Mouse (Mus musculus) T-cell, adult 2 months (primary cell): ENCODE measurements around the gene Kdf1.
A peak's percentile ranks its signal among the peaks of the same experiment; 100 is the strongest.

Experiments used
- DNase-seq: peaks from one replicate; pipeline ENCODE4 v3.0.0; 2022; ENCODE audit warnings: low spot score

Gene Kdf1

GRCm38 (mm10) chr4:133518601-133519368, at the start of gene Kdf1:
Gene Kdf1 (plus strand): TSS chr4:133518963.
- no peak for DNase-seq

DNA sequence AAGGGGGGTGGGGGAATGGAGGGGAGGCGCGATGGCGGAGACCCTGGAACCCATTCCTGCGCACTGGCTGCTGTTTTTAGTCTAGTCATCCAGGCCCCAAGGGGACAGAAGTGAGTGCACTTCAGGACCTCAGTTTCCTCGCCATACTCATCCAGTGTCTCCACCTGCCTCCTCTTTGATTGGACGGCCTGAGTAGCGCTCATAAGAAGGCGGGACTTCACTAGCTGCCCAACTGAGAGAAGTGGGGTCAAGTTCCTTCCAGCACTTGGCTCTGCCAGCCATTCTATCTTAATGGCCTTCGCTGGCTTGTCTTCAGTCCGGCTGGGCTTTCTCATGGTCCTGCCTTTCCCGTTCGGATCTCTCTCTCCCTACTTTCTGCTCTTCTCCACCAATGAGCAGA, 49.6 kb upstream of the Kdf1 start:
- DNase-seq = no peak

DNA sequence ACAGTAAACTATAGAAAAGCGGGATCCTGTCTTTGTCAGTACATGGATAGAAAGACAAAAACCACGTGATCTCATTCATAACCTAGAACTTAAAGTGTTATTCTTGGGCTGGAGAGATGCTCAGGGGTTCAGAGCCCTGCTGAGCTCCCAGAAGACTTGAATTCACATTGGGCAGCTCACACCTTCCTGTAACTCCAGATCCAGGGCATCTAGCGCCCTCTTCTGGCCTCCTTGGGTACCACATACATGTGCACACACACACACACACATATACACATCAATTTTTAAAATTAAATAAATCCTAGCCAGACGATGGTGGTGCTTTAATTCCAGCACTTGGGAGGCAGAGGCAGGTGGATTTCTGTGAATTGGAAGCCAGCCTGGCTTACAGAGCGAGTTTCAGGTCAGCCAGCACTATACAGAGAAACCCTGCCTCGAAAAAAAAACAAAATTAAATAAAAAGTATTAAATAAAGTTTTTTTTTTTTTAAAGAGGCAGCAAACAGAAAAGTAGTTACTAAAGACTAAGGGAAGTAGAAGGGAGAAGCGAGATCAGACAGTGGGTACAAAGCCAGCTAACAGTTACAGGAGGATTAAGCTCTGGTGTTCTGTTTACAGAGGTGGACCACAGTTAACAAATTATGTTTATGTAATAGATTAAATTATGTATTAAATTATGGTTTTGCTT, 47.5 kb upstream of the Kdf1 start:
- DNase-seq = no peak

GRCm38 (mm10) chr4:133473833-133474232, 44.9 kb upstream of the Kdf1 start:
- DNase-seq = no peak

GRCm38 (mm10) chr4:133479458-133480184, 39.1 kb upstream of the Kdf1 start, which contains the start of gene Tent5b:
Gene Tent5b (plus strand): TSS chr4:133480132.
- peak; percentile 93 for DNase-seq

- DNase-seq = no peak
These were observed 38.6 kb upstream of the Kdf1 start for GRCm38 (mm10) chr4:133480185-133480537.

DNA sequence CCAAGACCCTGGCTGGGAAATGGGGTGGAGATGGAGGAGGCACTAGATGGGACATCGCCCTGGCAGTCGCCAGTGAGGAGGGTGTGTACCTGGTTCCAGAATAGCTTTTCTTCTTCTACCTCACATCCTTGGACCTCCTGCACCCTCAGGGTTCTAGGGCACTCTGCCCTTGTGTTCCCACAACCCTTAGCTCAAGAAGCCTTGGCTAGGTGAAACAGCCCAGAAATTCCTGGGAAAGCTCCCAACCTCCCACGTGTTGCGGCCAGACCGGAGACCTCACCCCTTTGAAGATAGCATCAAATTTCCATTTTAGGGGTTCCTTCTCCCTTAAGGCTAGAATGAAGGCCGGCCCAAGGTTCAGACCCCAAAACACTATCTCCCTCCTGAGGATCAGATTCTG, 38.0 kb upstream of the Kdf1 start:
- no peak for DNase-seq

GRCm38 (mm10) chr4:133481488-133481887, 37.3 kb upstream of the Kdf1 start:
- DNase-seq = no peak

GRCm38 (mm10) chr4:133482479-133482878, 36.3 kb upstream of the Kdf1 start:
- no peak for DNase-seq

GRCm38 (mm10) chr4:133484266-133485025, 34.3 kb upstream of the Kdf1 start:
- DNase-seq = no peak

DNA sequence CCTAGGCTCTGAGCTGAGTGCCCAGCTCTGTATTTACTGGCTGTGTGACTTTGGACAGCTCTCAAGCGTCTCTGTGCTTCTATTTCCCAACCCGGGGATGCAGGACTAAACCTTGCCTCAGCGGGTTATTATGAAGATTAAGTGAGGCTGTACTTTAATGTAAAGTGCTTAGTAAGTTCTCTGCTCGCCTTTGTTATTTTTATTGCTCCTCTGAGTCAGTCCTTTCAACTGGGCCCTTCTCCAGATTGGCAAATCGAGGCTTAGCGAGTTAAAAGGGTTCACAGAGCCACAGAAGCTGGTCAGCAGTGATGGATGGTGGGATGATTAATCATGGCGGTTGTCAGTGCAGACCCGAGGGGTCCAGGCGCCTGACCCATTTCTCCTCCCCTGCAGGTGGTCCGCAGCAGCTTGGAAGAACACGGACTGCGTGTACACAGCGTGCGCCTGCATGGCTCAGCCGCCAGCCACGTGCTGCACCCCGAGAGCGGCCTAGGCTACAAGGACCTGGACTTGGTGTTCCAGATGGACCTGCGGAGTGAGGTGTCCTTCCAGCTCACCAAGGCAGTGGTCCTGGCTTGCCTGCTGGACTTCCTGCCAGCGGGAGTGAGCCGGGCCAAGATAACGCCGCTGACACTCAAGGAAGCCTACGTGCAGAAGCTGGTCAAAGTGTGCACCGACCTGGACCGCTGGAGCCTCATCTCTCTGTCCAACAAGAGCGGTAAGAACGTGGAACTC, 32.9 kb upstream of the Kdf1 start:
- no peak for DNase-seq

DNA sequence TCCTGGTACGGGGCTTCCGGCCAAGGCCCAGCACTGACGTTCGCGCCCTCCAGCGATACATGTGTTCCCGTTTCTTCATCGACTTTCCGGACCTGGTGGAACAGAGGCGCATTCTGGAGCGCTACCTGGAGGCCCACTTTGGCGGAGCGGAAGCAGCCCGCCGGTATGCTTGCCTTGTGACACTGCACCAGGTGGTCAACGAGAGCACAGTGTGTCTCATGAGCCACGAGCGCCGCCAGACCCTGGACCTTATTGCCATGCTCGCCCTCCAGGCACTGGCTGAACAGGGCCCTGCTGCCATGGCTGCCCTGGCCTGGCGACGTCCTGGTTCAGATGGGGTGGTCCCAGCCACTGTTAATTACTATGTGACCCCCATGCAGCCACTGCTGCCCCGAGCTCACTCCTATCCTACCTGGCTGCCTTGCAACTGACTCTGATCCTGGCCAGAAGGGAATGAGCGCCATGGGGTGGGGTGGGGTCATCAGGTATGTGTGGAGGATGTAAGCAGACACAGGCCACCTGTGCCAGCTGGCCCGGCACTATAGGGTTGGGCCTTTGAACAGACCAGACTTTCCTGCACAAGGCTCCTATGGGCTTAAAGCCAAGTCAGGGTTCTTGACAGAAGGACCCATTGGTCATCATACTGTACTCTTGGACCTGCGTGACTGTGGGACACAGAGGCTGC, 31.9 kb upstream of the Kdf1 start:
- no peak for DNase-seq

- no peak for DNase-seq
These were observed 30.0 kb upstream of the Kdf1 start for GRCm38 (mm10) chr4:133488619-133489392.

GRCm38 (mm10) chr4:133489489-133490245, 29.1 kb upstream of the Kdf1 start:
- DNase-seq = no peak

- no peak for DNase-seq
These were observed 27.0 kb upstream of the Kdf1 start for GRCm38 (mm10) chr4:133491800-133492199.

DNA sequence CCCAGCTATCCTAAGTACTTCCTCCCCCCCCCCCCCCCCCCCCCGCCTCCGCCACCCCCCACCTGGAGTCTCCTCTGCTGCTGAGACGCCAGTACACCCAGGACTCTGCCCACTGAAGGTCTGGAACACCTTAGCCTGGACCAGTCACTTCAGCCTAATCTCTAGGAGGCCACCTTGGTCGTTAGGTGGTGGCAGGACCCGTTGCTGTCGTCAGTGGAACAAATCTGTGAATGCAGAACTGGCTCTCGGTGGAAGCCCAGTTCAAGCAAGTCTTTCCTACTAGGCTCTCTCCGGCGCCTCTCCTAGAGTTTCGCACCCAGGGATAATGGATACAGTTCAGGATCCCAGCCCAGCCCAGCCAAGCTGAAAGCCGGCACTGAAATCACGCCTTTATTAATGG, 24.9 kb upstream of the Kdf1 start:
- no peak for DNase-seq

DNA sequence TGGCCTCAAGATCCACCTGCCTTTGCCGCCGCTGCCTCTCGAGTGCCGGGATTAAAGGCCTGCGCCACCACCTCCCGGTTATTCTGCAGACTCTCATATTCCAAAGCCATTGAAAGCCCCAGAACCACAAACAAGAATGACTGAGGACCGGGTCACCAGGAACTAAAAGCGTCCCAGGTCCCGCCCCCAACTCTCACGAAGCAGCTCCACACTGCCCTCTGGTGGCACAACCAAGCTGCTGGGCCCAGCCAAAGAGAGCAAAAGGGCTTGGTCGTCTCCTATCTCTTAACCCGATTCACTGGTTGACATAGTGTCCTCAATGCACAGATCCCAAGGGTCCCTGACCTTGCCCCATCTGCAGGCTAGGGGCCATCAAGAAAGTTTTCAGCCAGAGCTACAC, 24.3 kb upstream of the Kdf1 start:
- peak; percentile 83 for DNase-seq

GRCm38 (mm10) chr4:133494867-133495266, 23.9 kb upstream of the Kdf1 start:
- DNase-seq = no peak

DNA sequence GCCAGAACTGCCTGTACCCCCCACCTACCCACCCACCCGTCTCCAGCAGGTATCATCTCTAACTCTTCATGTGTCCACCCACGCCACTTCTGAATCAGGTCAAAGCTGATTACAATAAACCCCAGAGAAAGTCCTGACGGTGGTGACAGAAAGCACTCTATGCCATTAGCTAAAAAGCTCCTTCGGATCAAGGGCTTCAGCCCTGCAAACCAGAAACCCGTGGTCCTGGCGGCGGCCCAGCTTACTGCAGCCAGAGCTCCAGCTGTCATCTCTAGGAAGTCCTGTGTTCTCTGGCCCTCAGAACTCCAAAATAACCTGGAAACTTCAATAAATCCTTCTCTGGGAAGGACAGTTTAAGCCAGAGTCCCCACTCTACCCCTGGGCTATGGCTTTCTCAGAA, 23.1 kb upstream of the Kdf1 start:
- DNase-seq = no peak
